Mouse (Mus musculus) limb, embryonic 14.5 days (tissue): ENCODE measurements around the gene Tek. TPM values are rescaled to one million over a fixed set of nuclear protein-coding genes. Genes with fewer than 3 reads are reported as not detected.
"Not testable (repeated sequence)": the region's sequence is repeated elsewhere in the genome, so short reads cannot be mapped to it uniquely, and the experiment has no call there.

ENCODE experiments used
- ATAC-seq: fragments of 200-750 bp; cut with Nextera tagmentation; 2 replicates; pipeline ENCODE4 v1.8.0; 2017; ENCODE audit warnings: low read depth, moderate number of reproducible peaks, moderate TSS enrichment; ENCODE audit not compliant: low FRiP score
- DNase-seq: peaks from one replicate; pipeline ENCODE4 v3.0.0-alpha.2; 2015; ENCODE audit warnings: low spot score
- H3K27ac ChIP-seq: fragments of 300-500 bp; sonication (generic); replicated peaks from 2 replicates; pipeline ENCODE4 v1.5.1; 2014; ENCODE audit warnings: low read depth, mild to moderate bottlenecking, low read length, moderate library complexity, mixed read lengths
- H3K27me3 ChIP-seq: fragments of 300-500 bp; sonication (generic); 2 replicates; pipeline ENCODE4 v1.6.1; 2014; ENCODE audit warnings: low read length, mixed read lengths; ENCODE audit not compliant: control insufficient read depth, insufficient read depth
- H3K36me3 ChIP-seq: fragments of 300-500 bp; sonication (generic); 2 replicates; pipeline ENCODE4 v1.6.1; 2014; ENCODE audit warnings: mild to moderate bottlenecking, low read length, moderate library complexity, mixed read lengths; ENCODE audit not compliant: control insufficient read depth, insufficient read depth
- H3K4me1 ChIP-seq: fragments of 300-500 bp; sonication (generic); 2 replicates; pipeline ENCODE4 v1.6.1; 2014; ENCODE audit warnings: antibody characterized with exemption, low read length, mixed read lengths; ENCODE audit not compliant: control insufficient read depth, insufficient read depth
- H3K4me2 ChIP-seq: fragments of 300-500 bp; sonication (generic); replicated peaks from 2 replicates; pipeline ENCODE4 v1.6.1; 2014; ENCODE audit warnings: low read depth, mild to moderate bottlenecking, low read length, moderate library complexity; ENCODE audit not compliant: severe bottlenecking
- H3K4me3 ChIP-seq: fragments of 300-500 bp; sonication (generic); replicated peaks from 2 replicates; pipeline ENCODE4 v1.5.1; 2014; ENCODE audit warnings: low read length
- H3K9ac ChIP-seq: fragments of 300-500 bp; sonication (generic); 2 replicates; pipeline ENCODE4 v1.6.1; 2014; ENCODE audit warnings: mild to moderate bottlenecking, low read depth, low read length, moderate library complexity; ENCODE audit not compliant: severe bottlenecking
- H3K9me3 ChIP-seq: fragments of 300-500 bp; sonication (generic); 2 replicates; pipeline ENCODE4 v1.6.1; 2016; ENCODE audit warnings: low read length; ENCODE audit not compliant: control insufficient read depth
- POLR2A ChIP-seq: fragments of 200-500 bp; IDR thresholded peaks from 2 replicates; pipeline ENCODE4 v1.8.0; 2012; ENCODE audit warnings: inconsistent platforms, mild to moderate bottlenecking, moderate library complexity, borderline replicate concordance; ENCODE audit not compliant: insufficient read depth, insufficient read length; ENCODE audit errors: extremely low read depth
- WGBS: fragments of 180-500 bp; shearing (Covaris S2); extraction: QIAGEN DNeasy Blood & Tissue Kit; methylation state at CpG from one replicate; pipeline ENCODE4 v1.1.7; 2014; 5-methylcytosine and 5-hydroxymethylcytosine counted together
- polyA plus RNA-seq, 2 experiments: library from polyadenylated mRNA; depleted of rRNA in 1 of 2; stranded (reverse) in 1 of 2; unstranded in 1 of 2; fragments of >200 nt; fragmentation: Nextera tagmentation in 1 of 2; extraction: Ambion mirVana in 1 of 2; gene quantifications; 2 replicates each; pipeline versions ENCODE4 v1.2.1 to v1.2.3; 2012 to 2014

The Tek gene
- polyA plus RNA-seq (2012; rRNA removed) (8.4 and 10.2 TPM in 2 replicates), polyA plus RNA-seq (2014; fragmentation: Nextera tagmentation; extraction: Ambion mirVana) (15.6 and 15.7 TPM in 2 replicates)

- TF ChIP-seq POLR2A = no peak
- H3K36me3 ChIP-seq = no peaks in the 10 kb centered on the region
- no peaks in the 10 kb centered on the region for H3K9me3 ChIP-seq
- ATAC-seq (peak; percentile 63; the same call in 1 of the 2 replicates), DNase-seq (peak; percentile 31)
- peaks cover 13% of the 10 kb centered on the region; the same call in 1 of the 2 replicates for H3K4me1 ChIP-seq
- no peaks in the 10 kb centered on the region for H3K27me3 ChIP-seq
- 0 out of 2 replicates have a peak within 1 kb of the TSS, but pooled peaks have one; percentile 6 for H3K27ac ChIP-seq
- peak within 1 kb of the TSS; percentile 22 for H3K4me2 ChIP-seq
- peak within 1 kb of the TSS; percentile 10; the same call in 1 of the 2 replicates for H3K4me3 ChIP-seq
- H3K9ac ChIP-seq = no peak within 1 kb of the TSS
- 51% methylated on average over 16 of the region's 16 CpGs for WGBS
Measured at GRCm38 (mm10) chr4:94738838-94739731, at the start of gene Tek. Gene Tek, plus strand, starts transcription at chr4:94739289.

GRCm38 (mm10) chr4:94689804-94690203 is 49.3 kb upstream of the Tek start:
- H3K9me3 ChIP-seq, H3K27me3 ChIP-seq, H3K4me1 ChIP-seq, H3K9ac ChIP-seq, H3K4me2 ChIP-seq, DNase-seq, ATAC-seq, H3K4me3 ChIP-seq, H3K27ac ChIP-seq: not testable (repeated sequence)
- 83% methylated on average over 2 of the region's 2 CpGs for WGBS
- H3K36me3 ChIP-seq = peaks cover 30% of the 10 kb centered on the region

- no peak overlapping the region for H3K4me2 ChIP-seq
- H3K9me3 ChIP-seq = no peaks in the 10 kb centered on the region
- ATAC-seq = no peak
- TF ChIP-seq POLR2A = no peak
- H3K9ac ChIP-seq = no peak overlapping the region
- no peaks in the 10 kb centered on the region for H3K27me3 ChIP-seq
- H3K36me3 ChIP-seq = peaks cover 28% of the 10 kb centered on the region
- no peak for DNase-seq
- H3K4me1 ChIP-seq = no peaks in the 10 kb centered on the region
- H3K27ac ChIP-seq = no peak overlapping the region
- 74% methylated on average over 4 of the region's 4 CpGs for whole genome bisulfite sequencing
- no peak overlapping the region for H3K4me3 ChIP-seq
Measured at GRCm38 (mm10) chr4:94691078-94691477, 48.0 kb upstream of the Tek start.

- Histone ChIP-seq H3K4me3 (no peak overlapping the region), H3K9ac (no peak overlapping the region), H3K9me3 (no peaks in the 10 kb centered on the region), H3K4me1 (no peaks in the 10 kb centered on the region), H3K27me3 (no peaks in the 10 kb centered on the region), H3K4me2 (no peak overlapping the region), H3K36me3 (peaks cover 21% of the 10 kb centered on the region), H3K27ac (no peak overlapping the region)
- ATAC-seq = no peak
- WGBS = 81% methylated on average over 2 of the region's 2 CpGs
- no peak for TF ChIP-seq POLR2A
- no peak for DNase-seq
Measured at GRCm38 (mm10) chr4:94692175-94692574, 46.9 kb upstream of the Tek start.

- Histone ChIP-seq H3K4me2 (no peak overlapping the region), H3K9me3 (no peaks in the 10 kb centered on the region), H3K9ac (no peak overlapping the region), H3K4me1 (no peaks in the 10 kb centered on the region), H3K27me3 (no peaks in the 10 kb centered on the region), H3K36me3 (peaks cover 9% of the 10 kb centered on the region; the same call in 1 of the 2 replicates), H3K27ac (no peak overlapping the region), H3K4me3 (no peak overlapping the region)
- no peak for TF ChIP-seq POLR2A
- no peak for DNase-seq
- whole genome bisulfite sequencing = 73% methylated on average over 3 of the region's 3 CpGs
- no peak for ATAC-seq
Measured at GRCm38 (mm10) chr4:94696368-94696767, 42.7 kb upstream of the Tek start.
